Mouse (Mus musculus): ENCODE measurements at regions not wholly inside any gene's neighbourhood (a gene's known extent, or its start where the extent isn't known, plus 50 kb on each side); places are given as distances from the start of the nearest gene placed in this dataset.

DNA sequence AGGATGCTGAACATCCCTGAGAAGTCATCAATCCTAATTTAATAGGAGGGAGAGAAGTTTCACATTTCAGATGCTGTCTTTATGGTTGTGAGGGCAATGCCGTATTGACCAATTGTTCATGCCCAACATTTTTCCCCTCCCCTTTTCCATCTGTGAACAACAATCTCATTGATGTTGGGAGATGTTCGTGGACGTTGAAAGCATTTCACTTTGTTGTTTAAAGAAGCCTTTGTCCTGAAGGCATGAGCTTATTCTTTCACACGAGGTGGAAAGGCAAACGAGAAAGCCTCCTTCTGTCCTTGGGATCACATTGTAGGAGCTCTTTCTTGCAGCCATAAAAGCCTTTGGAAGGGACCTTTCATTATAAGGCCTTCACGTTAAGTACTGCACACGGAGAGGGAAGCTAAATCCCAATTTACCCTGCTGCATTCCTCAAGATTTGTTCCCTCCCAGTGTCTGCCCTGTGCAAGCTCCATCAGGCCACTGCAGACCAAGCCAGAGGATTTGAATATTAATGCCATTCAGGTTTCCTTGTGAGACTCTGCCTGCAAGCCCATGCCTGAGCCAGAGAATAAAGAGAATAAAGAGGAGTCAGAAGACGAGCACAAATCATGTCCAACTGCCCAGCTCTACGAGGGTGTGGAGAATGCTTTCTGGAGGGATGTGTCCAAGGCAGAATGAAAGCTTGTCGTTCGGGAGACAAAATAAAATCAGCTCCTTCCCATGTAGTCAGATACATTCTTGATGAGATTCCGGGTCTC, 195.4 kb downstream of the Tmem38b start:
- TF ChIP-seq CTCF (IDR thresholded peaks at IDR 0.05), result no peak
- WGBS, result 10% methylated on average over 12 of the region's 12 CpGs
- Histone ChIP-seq H3K4me1 (ENCODE audit: insufficient read depth, low read length) (peaks cover 7% of the 10 kb centered on the region; the same call in 1 of the 2 replicates), H3K4me3 (ENCODE audit: low read depth, low read length) (no peak overlapping the region), H3K36me3 (ENCODE audit: insufficient read depth, low read length) (no peaks in the 10 kb centered on the region), H3K9ac (replicated peaks; ENCODE audit: low read length, poor library complexity, severe bottlenecking) (peak overlapping the region; percentile 33; the same call in 1 of the 2 replicates), H3K27me3 (ENCODE audit: insufficient read depth, low read length) (no peaks in the 10 kb centered on the region), H3K27ac (ENCODE audit: low read depth, low read length) (peak overlapping the region; percentile 82), H3K4me2 (ENCODE audit: low read depth, low read length, poor library complexity, severe bottlenecking) (0 out of 2 replicates have a peak overlapping the region, but pooled peaks have one; percentile 6), H3K9me3 (ENCODE audit: low read length) (no peaks in the 10 kb centered on the region)
- peak; percentile 31 for DNase-seq (ENCODE audit: low spot score)
- peak; percentile 76 for ATAC-seq (ENCODE audit: low FRiP score)

DNA sequence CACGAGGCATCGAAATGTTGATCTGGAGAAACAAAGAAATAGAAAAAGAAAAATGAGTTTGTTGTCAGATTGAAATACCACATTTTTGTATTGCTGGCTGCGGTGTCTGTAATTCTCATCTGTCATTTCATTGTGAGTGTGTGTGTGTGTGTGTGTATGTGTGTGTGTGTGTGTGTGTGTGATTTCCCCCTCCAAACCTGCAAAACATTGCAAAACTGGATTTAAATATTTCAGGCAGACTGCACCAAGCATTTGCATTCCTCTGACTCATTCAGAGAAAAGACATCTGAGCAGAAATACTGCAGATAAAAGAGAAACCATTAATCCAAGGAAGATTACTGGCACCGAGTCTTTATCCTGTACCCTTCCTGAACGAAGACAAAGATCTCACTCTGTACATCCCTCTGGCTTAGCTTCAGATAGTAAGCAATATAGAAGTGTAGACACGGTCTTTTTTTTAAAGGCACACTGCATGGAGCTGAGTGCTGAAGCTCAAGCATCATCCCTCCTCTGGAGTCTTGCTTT, 196.1 kb downstream of the Tmem38b start:
- Histone ChIP-seq H3K36me3 (ENCODE audit: insufficient read depth, low read length) (no peaks in the 10 kb centered on the region), H3K4me2 (ENCODE audit: low read depth, low read length, poor library complexity, severe bottlenecking) (no peak overlapping the region), H3K9me3 (ENCODE audit: low read length) (no peaks in the 10 kb centered on the region), H3K27me3 (ENCODE audit: insufficient read depth, low read length) (no peaks in the 10 kb centered on the region), H3K27ac (ENCODE audit: low read depth, low read length) (peak overlapping the region; percentile 82), H3K4me1 (ENCODE audit: insufficient read depth, low read length) (peaks cover 7% of the 10 kb centered on the region; the same call in 1 of the 2 replicates), H3K9ac (replicated peaks; ENCODE audit: low read length, poor library complexity, severe bottlenecking) (peak overlapping the region; percentile 33; the same call in 1 of the 2 replicates), H3K4me3 (ENCODE audit: low read depth, low read length) (no peak overlapping the region)
- DNase-seq (ENCODE audit: low spot score) (no peak), ATAC-seq (ENCODE audit: low FRiP score) (peak; percentile 67)
- no peak for TF ChIP-seq CTCF (IDR thresholded peaks at IDR 0.05)
- WGBS, result 16% methylated on average over 6 of the region's 6 CpGs

DNA sequence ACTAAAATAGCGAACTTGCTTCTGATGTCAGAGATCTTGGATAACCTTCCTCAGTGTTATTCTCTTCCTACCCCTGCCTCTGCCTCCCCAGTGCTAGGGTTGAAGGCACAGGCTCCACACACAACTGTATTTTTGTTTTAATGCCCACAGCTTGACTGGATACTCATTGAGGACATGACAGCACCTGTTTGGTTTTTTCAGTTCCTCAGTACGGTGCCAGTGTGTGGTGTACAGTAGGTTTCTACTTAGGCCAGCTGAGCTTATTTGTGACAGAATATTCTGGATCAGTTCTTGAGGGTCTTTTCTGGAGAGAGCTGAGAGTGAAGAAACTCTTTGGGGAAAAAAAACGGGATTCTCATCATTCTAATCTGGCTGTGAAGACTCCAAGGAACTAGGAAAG, 201.1 kb downstream of the Tmem38b start:
- no peak for TF ChIP-seq CTCF (IDR thresholded peaks at IDR 0.05)
- Histone ChIP-seq H3K4me1 (ENCODE audit: insufficient read depth, low read length) (peaks cover 4% of the 10 kb centered on the region; the same call in 1 of the 2 replicates), H3K27me3 (ENCODE audit: insufficient read depth, low read length) (no peaks in the 10 kb centered on the region), H3K9me3 (ENCODE audit: low read length) (no peaks in the 10 kb centered on the region), H3K4me3 (ENCODE audit: low read depth, low read length) (no peak overlapping the region), H3K27ac (ENCODE audit: low read depth, low read length) (no peak overlapping the region), H3K9ac (replicated peaks; ENCODE audit: low read length, poor library complexity, severe bottlenecking) (no peak overlapping the region), H3K4me2 (ENCODE audit: low read depth, low read length, poor library complexity, severe bottlenecking) (no peak overlapping the region), H3K36me3 (ENCODE audit: insufficient read depth, low read length) (no peaks in the 10 kb centered on the region)
- DNase-seq (ENCODE audit: low spot score) (no peak), ATAC-seq (ENCODE audit: low FRiP score) (no peak)
- 76% methylated on average over 3 of the region's 3 CpGs for WGBS

DNA sequence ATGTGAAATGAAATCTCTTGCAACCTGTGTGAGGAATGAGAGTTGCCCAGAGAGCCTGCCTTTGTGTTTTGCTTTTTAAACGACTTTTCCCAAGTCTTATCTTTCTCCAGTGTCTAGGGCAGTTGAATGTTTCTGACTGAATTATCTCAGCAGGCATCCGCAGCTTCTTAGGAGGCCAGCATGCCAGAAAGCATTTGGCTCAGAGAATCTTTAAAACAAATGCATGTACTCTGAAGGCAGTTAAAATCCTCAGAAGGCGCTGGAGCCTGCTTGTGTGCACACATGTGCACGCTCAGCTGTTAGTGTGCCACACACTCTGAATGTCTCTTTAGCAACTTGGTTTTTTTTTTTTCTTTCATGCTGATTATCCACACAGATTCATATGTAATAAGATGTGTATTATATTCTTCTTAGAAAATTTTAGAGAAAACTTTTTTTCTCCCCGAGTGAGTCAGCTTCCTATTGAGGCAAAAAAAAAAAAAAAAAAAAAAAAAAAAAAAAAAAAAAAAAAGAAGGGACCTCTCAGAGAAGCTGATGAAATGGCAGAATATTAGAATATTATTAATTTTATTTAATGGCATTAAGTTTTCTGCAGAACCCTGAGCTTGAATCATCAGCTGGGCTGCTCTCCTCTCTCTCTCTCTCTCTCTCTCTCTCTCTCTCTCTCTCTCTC, 201.9 kb downstream of the Tmem38b start:
- no peak for TF ChIP-seq CTCF (IDR thresholded peaks at IDR 0.05)
- DNase-seq (ENCODE audit: low spot score), result peak; percentile 45
- 7% methylated on average over 5 of the region's 5 CpGs for WGBS
- Histone ChIP-seq H3K4me2 (ENCODE audit: low read depth, low read length, poor library complexity, severe bottlenecking) (no peak overlapping the region), H3K27ac (ENCODE audit: low read depth, low read length) (no peak overlapping the region), H3K36me3 (ENCODE audit: insufficient read depth, low read length) (no peaks in the 10 kb centered on the region), H3K4me3 (ENCODE audit: low read depth, low read length) (no peak overlapping the region), H3K9ac (replicated peaks; ENCODE audit: low read length, poor library complexity, severe bottlenecking) (no peak overlapping the region), H3K27me3 (ENCODE audit: insufficient read depth, low read length) (no peaks in the 10 kb centered on the region), H3K4me1 (ENCODE audit: insufficient read depth, low read length) (peaks cover 4% of the 10 kb centered on the region; the same call in 1 of the 2 replicates), H3K9me3 (ENCODE audit: low read length) (no peaks in the 10 kb centered on the region)
- ATAC-seq (ENCODE audit: low FRiP score), result no peak

DNA sequence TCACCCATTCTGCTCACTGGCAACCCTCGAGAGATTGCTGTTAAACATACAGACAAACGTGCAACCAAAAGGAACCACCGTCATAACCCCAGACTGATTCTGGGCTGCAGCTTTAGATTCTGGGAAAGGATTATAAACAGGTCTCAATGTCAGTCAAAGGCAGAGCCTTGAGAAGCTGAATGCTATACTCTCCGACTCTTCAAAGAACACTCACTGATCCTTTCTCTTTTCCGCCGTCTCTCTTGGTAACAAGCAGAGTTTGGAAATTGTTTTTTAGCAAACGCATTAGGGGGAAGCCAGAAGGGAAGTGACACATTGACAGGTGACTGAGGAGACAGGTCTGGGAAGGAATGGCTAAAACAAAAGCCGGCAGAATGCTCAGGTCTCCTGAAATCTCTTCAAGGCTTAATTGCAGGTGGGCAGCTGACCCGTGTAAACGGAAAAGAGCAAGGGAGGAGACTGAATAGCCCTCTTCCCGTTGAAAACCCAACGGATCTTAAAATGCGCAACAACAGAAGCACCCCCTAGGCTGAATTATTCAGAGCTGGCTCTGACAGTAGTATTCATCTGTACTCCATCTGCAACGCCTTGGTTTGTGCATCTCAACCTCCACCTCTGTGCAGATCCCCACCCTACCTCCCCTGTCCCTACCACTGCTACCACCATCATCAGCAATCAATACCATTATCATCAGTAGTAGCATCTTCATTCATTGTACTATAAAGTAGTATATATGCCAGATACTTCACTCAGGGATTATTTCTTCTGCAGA, 219.6 kb downstream of the Tmem38b start:
- H3K36me3 ChIP-seq (ENCODE audit: insufficient read depth, low read length), result no peaks in the 10 kb centered on the region
- peak overlapping the region; percentile 28; the same call in 1 of the 2 replicates for H3K4me2 ChIP-seq (ENCODE audit: low read depth, low read length, poor library complexity, severe bottlenecking)
- H3K27ac ChIP-seq (ENCODE audit: low read depth, low read length), result peak overlapping the region; percentile 48
- WGBS, result 14% methylated on average over 14 of the region's 14 CpGs
- H3K4me3 ChIP-seq (ENCODE audit: low read depth, low read length), result no peak overlapping the region
- 0 out of 2 replicates have a peak, but pooled peaks cover 3% of the 10 kb centered on the region for H3K4me1 ChIP-seq (ENCODE audit: insufficient read depth, low read length)
- no peaks in the 10 kb centered on the region for H3K27me3 ChIP-seq (ENCODE audit: insufficient read depth, low read length)
- ATAC-seq (ENCODE audit: low FRiP score) (peak; percentile 62; the same call in 1 of the 2 replicates), DNase-seq (ENCODE audit: low spot score) (no peak)
- H3K9me3 ChIP-seq (ENCODE audit: low read length), result no peaks in the 10 kb centered on the region
- no peak overlapping the region for H3K9ac ChIP-seq (replicated peaks; ENCODE audit: low read length, poor library complexity, severe bottlenecking)
- no peak for TF ChIP-seq CTCF (IDR thresholded peaks at IDR 0.05)

All from midbrain, postnatal 0 days (tissue).